Mouse (Mus musculus) hindbrain, embryonic 12.5 days (tissue): Measurements from ENCODE around the gene Olfr223. TPM values are rescaled to one million over a fixed set of nuclear protein-coding genes. Genes with fewer than 3 reads are reported as not detected.

Experiments
- ATAC-seq: fragments of 200-750 bp; cut with Nextera tagmentation; 2 replicates; pipeline ENCODE4 v1.8.0; 2017; ENCODE audit warnings: moderate TSS enrichment; ENCODE audit not compliant: low FRiP score
- H3K27ac ChIP-seq: fragments of 300-500 bp; sonication (generic); 2 replicates; pipeline ENCODE4 v1.5.1; 2016; ENCODE audit warnings: mild to moderate bottlenecking
- H3K27me3 ChIP-seq: fragments of 300-500 bp; sonication (generic); 2 replicates; pipeline ENCODE4 v1.6.1; 2016; ENCODE audit warnings: mild to moderate bottlenecking
- H3K36me3 ChIP-seq: fragments of 300-500 bp; sonication (generic); 2 replicates; pipeline ENCODE4 v1.6.1; 2016; ENCODE audit warnings: mild to moderate bottlenecking
- H3K4me1 ChIP-seq: fragments of 300-500 bp; sonication (generic); 2 replicates; pipeline ENCODE4 v1.6.1; 2016
- H3K4me2 ChIP-seq: fragments of 300-500 bp; sonication (generic); replicated peaks from 2 replicates; pipeline ENCODE4 v1.6.1; 2016; ENCODE audit warnings: mild to moderate bottlenecking
- H3K4me3 ChIP-seq: fragments of 300-500 bp; sonication (generic); 2 replicates; pipeline ENCODE4 v1.5.1; 2016; ENCODE audit warnings: mild to moderate bottlenecking
- H3K9ac ChIP-seq: fragments of 300-500 bp; sonication (generic); 2 replicates; pipeline ENCODE4 v1.6.1; 2016; ENCODE audit warnings: mild to moderate bottlenecking, moderate library complexity
- H3K9me3 ChIP-seq: fragments of 300-500 bp; sonication (generic); replicated peaks from 2 replicates; pipeline ENCODE4 v1.6.1; 2016; ENCODE audit warnings: mild to moderate bottlenecking
- WGBS: fragments of 180-500 bp; shearing (Covaris S2); methylation state at CpG from one replicate; pipeline ENCODE4 v1.1.7; 2016; 5-methylcytosine and 5-hydroxymethylcytosine counted together
- polyA plus RNA-seq: library from polyadenylated mRNA; unstranded; fragments of >200 nt; fragmentation: Nextera tagmentation; extraction: Ambion mirVana; gene quantifications from 2 replicates; pipeline ENCODE4 v1.2.1, GENCODE M21; 2016

The Olfr223 gene
- polyA plus RNA-seq = not detected in 2 replicates

GRCm38 (mm10) chr11:59593189-59593588 is at the start of gene Olfr223:
Gene Olfr223, minus strand, starts transcription at chr11:59593289.
- H3K4me3 ChIP-seq = no peak within 1 kb of the TSS
- no peaks in the 10 kb centered on the region for H3K4me1 ChIP-seq
- H3K27me3 ChIP-seq = no peaks in the 10 kb centered on the region
- H3K36me3 ChIP-seq = no peaks in the 10 kb centered on the region
- H3K9me3 ChIP-seq = no peaks in the 10 kb centered on the region
- no peak within 1 kb of the TSS for H3K9ac ChIP-seq
- no peak within 1 kb of the TSS for H3K4me2 ChIP-seq
- no peak within 1 kb of the TSS for H3K27ac ChIP-seq
- 82% methylated on average over 6 of the region's 6 CpGs for WGBS
- ATAC-seq = no peak

DNA sequence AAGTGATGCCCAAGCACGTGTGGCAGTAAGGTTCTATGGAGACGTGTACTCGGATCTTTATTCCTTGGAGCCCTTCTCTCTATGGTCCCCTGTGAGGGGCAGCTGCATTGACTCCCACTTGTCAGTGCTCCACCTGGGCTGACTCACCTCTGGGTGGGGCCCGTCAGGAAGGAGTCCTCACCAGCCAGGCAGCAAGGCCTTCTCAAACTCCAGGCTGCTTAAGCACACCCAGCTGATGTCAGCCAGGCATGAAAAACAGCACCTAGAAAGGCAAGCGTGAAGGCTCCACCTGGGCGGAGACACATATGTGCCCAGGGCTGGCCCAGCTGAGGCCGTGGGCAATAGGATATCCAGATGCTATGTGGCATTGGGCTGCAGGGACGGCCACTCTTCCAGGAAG is 49.3 kb upstream of the Olfr223 start:
- Histone ChIP-seq H3K27me3 (no peaks in the 10 kb centered on the region), H3K4me2 (no peak overlapping the region), H3K9me3 (no peaks in the 10 kb centered on the region), H3K27ac (no peak overlapping the region), H3K36me3 (no peaks in the 10 kb centered on the region), H3K9ac (no peak overlapping the region), H3K4me3 (no peak overlapping the region), H3K4me1 (no peaks in the 10 kb centered on the region)
- WGBS = 89% methylated on average over 8 of the region's 8 CpGs
- no peak for ATAC-seq

GRCm38 (mm10) chr11:59641227-59641626 is 48.1 kb upstream of the Olfr223 start:
- no peaks in the 10 kb centered on the region for H3K9me3 ChIP-seq
- H3K9ac ChIP-seq = no peak overlapping the region
- ATAC-seq = no peak
- H3K4me3 ChIP-seq = no peak overlapping the region
- no peaks in the 10 kb centered on the region for H3K4me1 ChIP-seq
- no peak overlapping the region for H3K4me2 ChIP-seq
- H3K36me3 ChIP-seq = no peaks in the 10 kb centered on the region
- 86% methylated on average over 5 of the region's 5 CpGs for WGBS
- no peaks in the 10 kb centered on the region for H3K27me3 ChIP-seq
- no peak overlapping the region for H3K27ac ChIP-seq

DNA sequence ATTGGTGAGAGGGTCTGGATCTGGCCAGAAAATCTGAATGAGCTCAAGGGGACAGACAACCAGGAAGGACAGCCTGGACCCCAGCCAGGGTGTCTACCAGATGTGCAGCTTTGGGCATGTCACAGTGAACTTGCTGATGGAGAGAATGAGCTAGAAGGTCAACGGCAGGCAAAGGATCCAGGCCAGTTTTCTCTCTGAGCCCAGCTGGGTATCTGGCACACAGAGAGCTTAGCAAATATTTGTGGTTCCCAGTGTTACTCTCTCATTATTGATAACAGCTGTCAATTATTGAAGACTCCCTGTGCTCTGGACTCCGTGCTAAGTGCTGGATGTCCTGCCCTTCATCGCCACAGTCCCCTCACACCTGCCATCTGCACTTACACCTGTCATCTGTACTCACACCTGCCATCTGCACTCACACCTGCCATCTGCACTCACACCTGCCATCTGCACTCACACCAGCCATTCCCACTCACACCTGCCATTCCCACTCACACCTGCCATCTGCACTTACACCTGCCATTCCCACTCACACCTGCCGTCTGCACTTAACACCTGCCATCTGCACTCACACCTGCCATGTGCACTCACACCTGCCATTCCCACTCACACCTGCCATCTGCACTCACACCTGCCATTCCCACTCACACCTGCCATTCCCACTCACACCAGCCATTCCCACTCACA is 47.0 kb upstream of the Olfr223 start:
- no peaks in the 10 kb centered on the region for H3K4me1 ChIP-seq
- H3K27ac ChIP-seq = no peak overlapping the region
- ATAC-seq = no peak
- H3K27me3 ChIP-seq = no peaks in the 10 kb centered on the region
- no peak overlapping the region for H3K4me3 ChIP-seq
- no peaks in the 10 kb centered on the region for H3K36me3 ChIP-seq
- no peak overlapping the region for H3K9ac ChIP-seq
- H3K9me3 ChIP-seq = no peaks in the 10 kb centered on the region
- 80% methylated on average over 4 of the region's 4 CpGs for WGBS
- H3K4me2 ChIP-seq = no peak overlapping the region

DNA sequence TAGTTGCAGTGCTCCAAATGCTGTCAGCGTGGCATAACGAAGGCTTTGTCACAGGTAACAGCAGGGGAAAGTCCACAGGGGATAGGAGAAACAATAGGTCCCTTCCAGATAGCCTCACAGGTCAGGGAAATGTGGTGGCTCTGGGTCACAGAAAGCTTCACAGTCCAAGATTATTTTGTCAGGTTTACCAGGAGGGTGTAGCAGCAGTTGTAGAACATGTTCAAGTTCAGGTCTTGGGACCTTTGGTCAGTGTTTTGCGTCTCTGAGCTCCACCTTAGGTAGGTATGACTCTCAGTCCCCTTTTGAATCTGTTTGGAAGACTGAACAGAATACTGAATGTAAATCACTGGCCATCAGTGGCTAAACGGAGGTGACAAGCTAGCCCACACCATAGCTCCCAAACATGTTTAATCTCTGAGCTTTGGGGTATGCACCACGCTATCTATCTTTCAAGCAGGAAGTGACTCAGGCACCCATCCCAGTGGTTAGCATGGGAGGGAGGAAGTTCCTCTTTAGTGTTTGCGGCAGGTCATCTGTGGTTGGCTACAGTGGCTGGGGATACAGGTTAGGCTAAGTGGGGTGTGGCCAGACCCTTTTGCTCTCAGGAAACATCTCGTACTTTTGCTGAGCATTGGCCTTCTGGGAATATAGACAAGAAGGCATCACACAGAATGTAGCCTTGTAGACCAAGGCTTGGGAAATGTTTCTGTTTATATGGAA is 43.8 kb upstream of the Olfr223 start:
- Histone ChIP-seq H3K9ac (no peak overlapping the region), H3K4me2 (no peak overlapping the region), H3K27ac (no peak overlapping the region), H3K4me1 (no peaks in the 10 kb centered on the region), H3K27me3 (no peaks in the 10 kb centered on the region), H3K4me3 (no peak overlapping the region), H3K9me3 (no peaks in the 10 kb centered on the region), H3K36me3 (no peaks in the 10 kb centered on the region)
- ATAC-seq = no peak
- WGBS = 83% methylated on average over 7 of the region's 7 CpGs

GRCm38 (mm10) chr11:59635821-59636694 is 43.0 kb upstream of the Olfr223 start:
- 81% methylated on average over 12 of the region's 12 CpGs for WGBS

DNA sequence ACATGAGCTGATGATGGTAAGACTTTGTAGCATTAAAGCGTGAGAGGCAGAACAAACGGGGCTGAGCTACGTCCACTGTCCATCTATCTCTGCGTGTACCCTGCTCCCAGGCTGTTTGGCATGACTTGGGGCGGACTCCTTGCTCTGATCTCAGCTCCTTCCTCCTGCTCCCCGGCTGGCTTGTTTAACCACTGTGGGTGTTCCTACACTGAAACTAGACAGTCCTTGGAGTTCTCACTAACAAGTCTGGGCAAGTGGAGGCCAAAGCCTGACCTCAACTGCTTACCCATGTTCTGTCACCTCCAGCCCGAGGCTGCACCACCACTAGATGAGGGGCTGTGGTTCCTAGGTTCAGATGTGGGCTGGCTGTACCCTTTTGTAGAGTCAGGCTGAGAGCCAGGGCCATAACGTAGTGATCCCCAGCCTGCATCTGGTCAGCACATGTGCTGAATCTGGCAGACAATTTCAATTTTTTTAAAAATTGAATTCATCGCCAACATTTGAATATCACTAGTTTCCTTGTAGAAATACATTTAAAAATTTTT is 42.2 kb upstream of the Olfr223 start:
- WGBS = 77% methylated on average over 9 of the region's 9 CpGs

More at GRCm38 (mm10) chr11:59635821-59636694, 43.0 kb upstream of the Olfr223 start:
- Histone ChIP-seq H3K27me3 (no peaks in the 10 kb centered on the region), H3K4me3 (no peak overlapping the region), H3K4me2 (no peak overlapping the region), H3K36me3 (no peaks in the 10 kb centered on the region), H3K9ac (no peak overlapping the region), H3K27ac (no peak overlapping the region), H3K4me1 (no peaks in the 10 kb centered on the region), H3K9me3 (no peaks in the 10 kb centered on the region)
- no peak for ATAC-seq

DNA sequence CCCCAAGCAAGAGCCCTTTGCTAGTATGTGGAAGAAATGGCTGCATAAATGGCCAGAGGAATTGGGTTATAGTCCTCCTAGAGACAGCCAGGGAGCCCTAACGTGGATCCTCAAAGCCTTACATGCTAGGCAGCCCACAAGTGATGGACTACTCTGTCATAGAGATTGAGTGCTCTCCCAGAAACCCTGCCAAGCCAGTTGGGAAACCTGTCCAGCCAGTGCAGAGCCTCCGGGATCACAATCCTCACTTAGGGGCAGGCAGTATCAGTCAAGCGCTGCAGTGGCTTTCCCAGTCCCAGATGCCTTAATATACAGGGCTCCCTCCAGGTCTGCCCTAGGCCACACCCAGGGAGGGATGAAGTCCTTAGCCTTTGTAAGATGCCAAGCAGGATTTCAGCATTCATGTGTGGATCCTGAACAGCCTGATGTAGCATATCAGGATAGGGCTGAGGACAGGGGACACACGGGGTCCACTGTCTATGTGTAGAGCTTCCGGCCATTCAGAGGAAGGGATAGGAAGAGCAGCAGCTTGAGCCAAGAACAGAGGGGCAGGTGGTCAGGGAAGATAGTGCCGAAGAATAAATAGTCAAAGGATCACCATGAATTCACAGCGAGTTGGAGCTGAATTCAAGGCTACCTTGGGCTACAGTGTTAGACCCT is 41.0 kb upstream of the Olfr223 start:
- Histone ChIP-seq H3K9ac (no peak overlapping the region), H3K4me2 (no peak overlapping the region), H3K36me3 (no peaks in the 10 kb centered on the region), H3K27me3 (no peaks in the 10 kb centered on the region), H3K4me1 (no peaks in the 10 kb centered on the region), H3K9me3 (no peaks in the 10 kb centered on the region), H3K4me3 (no peak overlapping the region), H3K27ac (no peak overlapping the region)
- 82% methylated on average over 7 of the region's 7 CpGs for WGBS
- no peak for ATAC-seq

More for the DNA sequence above, 42.2 kb upstream of the Olfr223 start:
- Histone ChIP-seq H3K4me1 (no peaks in the 10 kb centered on the region), H3K4me2 (no peak overlapping the region), H3K9ac (no peak overlapping the region), H3K27ac (no peak overlapping the region), H3K9me3 (no peaks in the 10 kb centered on the region), H3K36me3 (no peaks in the 10 kb centered on the region), H3K27me3 (no peaks in the 10 kb centered on the region), H3K4me3 (no peak overlapping the region)
- ATAC-seq = no peak

- Histone ChIP-seq H3K4me3 (no peak overlapping the region), H3K27ac (no peak overlapping the region), H3K9ac (no peak overlapping the region), H3K27me3 (no peaks in the 10 kb centered on the region), H3K36me3 (no peaks in the 10 kb centered on the region), H3K9me3 (no peaks in the 10 kb centered on the region), H3K4me2 (no peak overlapping the region), H3K4me1 (no peaks in the 10 kb centered on the region)
- WGBS = 35% methylated on average over 5 of the region's 5 CpGs
- no peak for ATAC-seq
Observed at GRCm38 (mm10) chr11:59633037-59633436, 39.9 kb upstream of the Olfr223 start.

DNA sequence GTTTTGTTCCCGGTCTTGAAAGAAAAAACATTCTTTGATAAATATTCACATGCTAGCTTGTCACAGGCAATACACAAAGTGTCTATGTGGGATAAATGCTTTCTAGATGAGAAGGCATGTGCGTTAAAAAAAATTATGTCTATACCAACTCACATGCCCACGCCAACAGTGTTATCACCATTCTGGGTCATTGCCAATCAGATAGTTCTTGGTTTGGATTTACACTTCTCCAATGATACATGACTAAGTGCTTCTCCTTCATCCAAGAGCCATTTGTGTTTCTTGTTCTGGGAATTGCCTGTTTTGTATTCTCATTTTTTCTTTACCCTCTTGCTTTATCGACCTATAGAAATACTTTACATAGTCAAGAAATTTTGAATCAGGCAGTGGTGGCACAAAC is 38.9 kb upstream of the Olfr223 start:
- no peak for ATAC-seq
- H3K27me3 ChIP-seq = no peaks in the 10 kb centered on the region
- H3K4me3 ChIP-seq = no peak overlapping the region
- no peaks in the 10 kb centered on the region for H3K9me3 ChIP-seq
- 86% methylated on average over 4 of the region's 4 CpGs for WGBS
- H3K4me1 ChIP-seq = no peaks in the 10 kb centered on the region
- no peak overlapping the region for H3K9ac ChIP-seq
- H3K27ac ChIP-seq = no peak overlapping the region
- H3K4me2 ChIP-seq = no peak overlapping the region
- H3K36me3 ChIP-seq = no peaks in the 10 kb centered on the region

DNA sequence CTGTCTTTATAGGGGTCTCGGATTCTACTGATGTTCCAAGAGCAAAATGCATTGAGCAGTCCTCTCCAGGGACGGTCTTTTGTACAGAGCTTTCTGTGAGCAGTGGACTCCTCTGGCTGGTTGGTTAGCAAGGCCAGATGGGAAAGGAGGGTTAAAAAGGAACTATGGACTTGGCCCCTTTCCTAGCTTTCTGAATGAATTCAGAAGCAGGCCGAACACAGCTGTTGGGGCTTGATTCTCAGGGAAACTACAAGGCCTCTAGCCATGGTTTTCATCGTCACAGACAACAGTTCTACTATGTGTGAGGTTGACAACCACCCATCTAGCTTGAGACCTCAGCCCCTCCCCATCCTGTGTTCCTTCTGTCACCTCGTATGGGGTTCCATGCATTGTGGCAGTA is 36.8 kb upstream of the Olfr223 start:
- Histone ChIP-seq H3K9ac (no peak overlapping the region), H3K27me3 (no peaks in the 10 kb centered on the region), H3K4me3 (no peak overlapping the region), H3K9me3 (no peaks in the 10 kb centered on the region), H3K4me2 (no peak overlapping the region), H3K36me3 (no peaks in the 10 kb centered on the region), H3K27ac (no peak overlapping the region), H3K4me1 (no peaks in the 10 kb centered on the region)
- no peak for ATAC-seq
- 74% methylated on average over 5 of the region's 5 CpGs for WGBS

GRCm38 (mm10) chr11:59628177-59628576 is 35.1 kb upstream of the Olfr223 start:
- Histone ChIP-seq H3K4me2 (no peak overlapping the region), H3K27me3 (no peaks in the 10 kb centered on the region), H3K4me3 (no peak overlapping the region), H3K9ac (no peak overlapping the region), H3K9me3 (no peaks in the 10 kb centered on the region), H3K36me3 (no peaks in the 10 kb centered on the region), H3K27ac (no peak overlapping the region), H3K4me1 (no peaks in the 10 kb centered on the region)
- WGBS = 83% methylated on average over 5 of the region's 5 CpGs
- ATAC-seq = no peak
